Mouse (Mus musculus) adrenal gland, adult (tissue): ENCODE measurements around the gene Gm13275.
A peak's percentile ranks its signal among the peaks of the same experiment; 100 is the strongest.
"Not testable (repeated sequence)": the region's sequence is repeated elsewhere in the genome, so short reads cannot be mapped to it uniquely, and the experiment has no call there.

Source experiments
- DNase-seq, 2 experiments: peaks; one replicate each; pipeline ENCODE4 v3.0.0; 2022 to 2023; ENCODE audit warnings: low spot score in 1 of 2; ENCODE audit not compliant: inconsistent age in 2 of 2

Gm13275 gene

GRCm38 (mm10) chr4:88793936-88794675 lies at the start of gene Gm13275:
TSS of gene Gm13275 (plus strand) at chr4:88794487.
- peak; percentile 78 to 97 for DNase-seq

DNA sequence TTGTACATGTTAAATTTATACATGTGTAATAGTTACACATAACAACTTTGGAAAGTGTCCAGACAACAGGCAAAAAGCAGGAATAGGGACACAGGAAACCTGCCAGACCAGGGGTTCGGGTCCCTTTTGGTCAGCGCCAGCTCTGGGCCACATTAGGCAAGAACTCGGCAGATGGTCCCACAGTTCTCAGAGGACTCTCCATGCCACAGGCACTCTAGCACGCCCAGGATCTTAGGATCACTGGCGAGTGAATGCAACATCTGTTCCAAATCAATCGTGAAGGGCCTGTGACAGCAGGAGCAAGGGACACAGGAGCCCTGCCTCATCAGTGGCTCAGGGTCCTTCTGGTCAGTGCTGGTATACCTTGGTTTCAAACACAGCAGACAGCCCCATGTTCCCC lies 44.4 kb upstream of the Gm13275 start:
- no peak for DNase-seq

GRCm38 (mm10) chr4:88754818-88755340 lies 39.4 kb upstream of the Gm13275 start, which contains the start of gene Gm13271:
TSS of gene Gm13271 (plus strand) at chr4:88754868.
- peak; percentile 75 to 92 for DNase-seq

DNA sequence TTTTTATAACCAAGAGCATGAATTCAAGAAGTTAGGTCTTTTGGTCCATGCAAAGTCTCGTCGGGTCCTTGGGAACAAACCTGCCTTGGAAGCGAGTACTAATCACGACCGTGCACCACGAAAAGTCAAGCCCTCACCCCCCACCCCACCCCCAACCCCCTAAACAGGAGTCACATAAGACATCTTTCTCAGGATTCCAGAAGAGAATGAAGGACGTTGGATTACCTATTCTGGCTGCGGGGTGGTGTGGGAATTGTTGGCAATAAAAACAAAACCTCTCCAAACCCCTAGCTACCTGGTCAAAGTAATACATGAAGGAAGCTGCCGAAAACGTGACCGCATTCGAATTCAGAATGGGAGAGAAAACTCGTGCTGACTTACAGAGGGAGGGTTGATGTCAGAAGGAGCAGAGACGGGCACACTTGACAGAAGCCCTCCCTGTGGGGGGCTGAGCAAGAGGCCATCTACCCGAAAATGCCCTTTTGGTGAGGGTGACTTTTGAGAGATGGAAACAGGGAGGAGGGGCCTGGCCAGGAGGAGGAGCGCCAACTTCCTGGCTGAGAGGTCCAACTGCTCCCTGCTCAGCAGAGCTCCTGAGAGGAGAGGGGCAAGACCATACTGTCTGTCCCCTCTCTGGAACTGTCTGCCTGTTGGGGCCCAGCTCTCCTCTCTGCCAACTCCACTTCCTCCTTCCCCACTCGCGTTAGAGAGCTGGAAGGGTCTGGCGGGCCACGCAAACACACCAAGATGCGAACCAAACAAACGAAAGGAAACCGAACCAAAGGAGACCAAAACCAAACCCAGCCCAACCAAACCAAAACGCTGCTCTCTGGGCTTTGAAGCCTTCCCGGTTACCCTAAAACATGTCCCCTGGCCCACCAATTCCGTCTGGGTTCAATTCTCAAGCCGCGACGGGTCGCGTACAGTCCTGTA lies 37.4 kb upstream of the Gm13275 start:
- peak in 1 of 2 experiments; percentile 81 for DNase-seq

GRCm38 (mm10) chr4:88757628-88758031 lies 36.7 kb upstream of the Gm13275 start:
- peak; percentile 92 to 99 for DNase-seq

- DNase-seq, result peak in 1 of 2 experiments; percentile 60
These were observed 35.5 kb upstream of the Gm13275 start for GRCm38 (mm10) chr4:88758751-88759150.

- peak; percentile 37 to 81 for DNase-seq
These were observed 34.5 kb upstream of the Gm13275 start, which contains the start of gene Gm13283 for GRCm38 (mm10) chr4:88759610-88760268. TSS of gene Gm13283 (plus strand) at chr4:88760119.

DNA sequence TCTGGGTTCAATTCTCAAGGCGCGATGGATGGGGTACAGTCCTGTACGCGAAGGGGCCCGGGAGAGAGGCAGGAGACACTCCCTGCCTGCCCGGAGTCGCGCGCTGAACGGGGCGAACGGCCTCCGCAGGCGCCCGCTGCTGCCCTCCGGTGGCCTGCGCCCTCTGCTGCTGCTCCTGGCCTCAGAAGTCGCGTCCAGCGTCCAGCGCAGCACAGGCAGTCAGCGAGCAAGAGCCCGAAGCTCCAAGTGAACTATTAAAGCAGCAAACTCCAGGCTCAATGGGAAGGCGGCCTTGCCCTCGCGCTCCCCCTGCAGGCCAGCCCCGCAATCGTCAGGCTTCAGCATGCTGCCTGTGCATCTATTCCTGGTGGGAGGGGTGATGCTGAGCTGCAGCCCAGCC lies 33.9 kb upstream of the Gm13275 start:
- peak; percentile 87 to 92 for DNase-seq

DNA sequence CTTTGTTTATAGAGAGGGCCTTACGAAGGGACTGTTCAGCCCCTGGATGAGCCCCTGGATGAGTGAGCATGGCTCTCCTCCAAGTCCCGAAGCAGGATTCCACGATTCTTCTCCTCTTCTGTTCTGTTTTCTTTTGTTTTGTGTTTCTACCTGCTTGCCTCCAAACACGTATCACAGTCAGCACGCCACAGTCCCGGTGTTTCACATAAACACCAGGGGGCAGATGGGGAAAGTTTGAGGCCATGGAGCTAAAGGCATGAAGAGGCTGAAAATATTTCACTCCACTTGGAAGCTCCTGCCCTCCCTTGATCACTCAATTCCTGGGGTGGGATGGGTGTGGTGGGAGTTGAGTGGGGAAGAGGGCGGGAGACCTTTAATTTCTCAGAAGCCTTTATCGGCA lies 32.5 kb upstream of the Gm13275 start:
- peak; percentile 71 to 88 for DNase-seq

DNA sequence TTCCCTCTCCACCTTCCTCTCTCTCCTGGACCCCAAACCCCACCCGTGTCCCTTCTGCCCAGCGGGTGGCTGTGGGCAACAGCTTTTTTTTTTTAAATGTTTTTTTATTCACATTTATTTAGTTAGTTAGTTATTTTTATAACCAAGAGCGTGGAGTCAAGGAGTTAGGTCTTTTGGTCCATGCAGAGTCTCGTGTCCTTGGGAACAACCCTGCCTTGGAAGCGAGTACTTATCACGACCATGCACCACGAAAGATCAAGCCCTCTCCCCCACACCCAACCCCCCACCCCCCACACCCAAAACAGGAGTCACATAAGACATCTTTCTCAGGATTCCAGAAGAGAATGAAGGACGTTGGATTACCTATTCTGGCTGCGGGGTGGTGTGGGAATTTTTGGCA lies 31.9 kb upstream of the Gm13275 start:
- DNase-seq, result peak in 1 of 2 experiments; percentile 55

- DNase-seq, result peak; percentile 79 to 90
These were observed 30.8 kb upstream of the Gm13275 start for GRCm38 (mm10) chr4:88763384-88764018.

- not testable (repeated sequence) for DNase-seq
These were observed 20.8 kb upstream of the Gm13275 start, which contains the start of gene Gm13290 for GRCm38 (mm10) chr4:88773534-88773933. TSS of gene Gm13290 (plus strand) at chr4:88773834.

DNA sequence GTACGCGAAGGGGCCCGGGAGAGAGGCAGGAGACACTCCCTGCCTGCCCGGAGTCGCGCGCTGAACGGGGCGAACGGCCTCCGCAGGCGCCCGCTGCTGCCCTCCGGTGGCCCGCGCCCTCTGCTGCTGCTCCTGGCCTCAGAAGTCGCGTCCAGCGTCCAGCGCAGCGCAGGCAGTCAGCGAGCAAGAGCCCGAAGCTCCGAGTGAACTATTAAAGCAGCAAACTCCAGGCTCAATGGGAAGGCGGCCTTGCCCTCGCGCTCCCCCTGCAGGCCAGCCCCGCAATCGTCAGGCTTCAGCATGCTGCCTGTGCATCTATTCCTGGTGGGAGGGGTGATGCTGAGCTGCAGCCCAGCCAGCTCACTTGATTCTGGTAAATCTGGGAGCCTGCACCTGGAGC lies 17.7 kb upstream of the Gm13275 start, which contains the start of gene Gm13289:
Gene Gm13289, plus strand, starts transcription at position 301 of the 400 bp plus-strand sequence.
- DNase-seq, result not testable (repeated sequence)

GRCm38 (mm10) chr4:88779550-88779949 lies 14.7 kb upstream of the Gm13275 start, which contains the start of gene Gm13272:
TSS of gene Gm13272 (plus strand) at chr4:88779850.
- DNase-seq, result not testable (repeated sequence)

DNA sequence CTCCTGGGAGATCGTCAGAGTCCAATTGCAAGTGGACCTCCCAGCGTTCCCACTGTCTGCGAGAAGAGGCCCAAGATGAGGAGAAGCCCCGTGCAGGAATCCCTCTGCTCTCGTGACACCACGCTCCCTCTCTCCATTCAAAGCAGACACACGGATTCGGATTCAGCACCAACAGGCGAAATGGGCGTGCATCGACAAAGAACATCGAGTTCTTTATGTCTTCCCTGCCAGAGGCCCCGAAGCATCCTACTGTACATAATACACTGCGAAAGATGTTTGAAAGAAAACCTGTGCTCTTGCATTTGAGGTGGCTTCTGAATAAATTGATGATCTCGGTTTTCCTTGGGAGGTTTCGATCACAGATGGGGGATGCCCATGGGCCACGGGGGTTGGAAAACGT lies 14.0 kb upstream of the Gm13275 start:
- DNase-seq, result peak in 1 of 2 experiments; percentile 39

DNA sequence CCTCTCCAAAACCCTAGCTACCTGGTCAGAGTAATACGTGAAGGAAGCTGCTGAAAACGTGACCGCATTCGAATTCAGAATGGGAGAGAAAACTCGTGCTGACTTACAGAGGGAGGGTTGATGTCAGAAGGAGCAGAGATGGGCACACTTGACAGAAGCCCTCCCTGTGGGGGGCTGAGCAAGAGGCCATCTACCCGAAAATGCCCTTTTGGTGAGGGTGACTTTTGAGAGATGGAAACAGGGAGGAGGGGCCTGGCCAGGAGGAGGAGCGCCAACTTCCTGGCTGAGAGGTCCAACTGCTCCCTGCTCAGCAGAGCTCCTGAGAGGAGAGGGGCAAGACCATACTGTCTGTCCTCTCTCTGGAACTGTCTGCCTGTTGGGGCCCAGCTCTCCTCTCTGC lies 12.5 kb upstream of the Gm13275 start, which contains the start of gene Ifnz:
Gene Ifnz, plus strand, starts transcription at position 301 of the 400 bp plus-strand sequence.
- DNase-seq, result peak in 1 of 2 experiments; percentile 10

DNA sequence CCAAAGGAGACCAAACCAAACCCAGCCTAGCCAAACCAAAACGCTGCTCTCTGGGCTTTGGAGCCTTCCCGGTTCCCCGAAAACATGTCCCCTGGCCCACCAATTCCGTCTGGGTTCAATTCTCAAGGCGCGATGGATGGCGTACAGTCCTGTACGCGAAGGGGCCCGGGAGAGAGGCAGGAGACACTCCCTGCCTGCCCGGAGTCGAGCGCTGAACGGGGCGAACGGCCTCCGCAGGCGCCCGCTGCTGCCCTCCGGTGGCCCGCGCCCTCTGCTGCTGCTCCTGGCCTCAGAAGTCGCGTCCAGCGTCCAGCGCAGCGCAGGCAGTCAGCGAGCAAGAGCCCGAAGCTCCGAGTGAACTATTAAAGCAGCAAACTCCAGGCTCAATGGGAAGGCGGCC lies 12.0 kb upstream of the Gm13275 start:
- DNase-seq, result peak; percentile 50 to 68

GRCm38 (mm10) chr4:88785409-88785808 lies 8.9 kb upstream of the Gm13275 start, which contains the start of gene Gm13276:
TSS of gene Gm13276 (plus strand) at chr4:88785709.
- not testable (repeated sequence) for DNase-seq

- peak; percentile 72 to 84 for DNase-seq
These were observed 5.9 kb upstream of the Gm13275 start, which contains the start of gene Gm13277 for GRCm38 (mm10) chr4:88788402-88788801. TSS of gene Gm13277 (plus strand) at chr4:88788632.

DNA sequence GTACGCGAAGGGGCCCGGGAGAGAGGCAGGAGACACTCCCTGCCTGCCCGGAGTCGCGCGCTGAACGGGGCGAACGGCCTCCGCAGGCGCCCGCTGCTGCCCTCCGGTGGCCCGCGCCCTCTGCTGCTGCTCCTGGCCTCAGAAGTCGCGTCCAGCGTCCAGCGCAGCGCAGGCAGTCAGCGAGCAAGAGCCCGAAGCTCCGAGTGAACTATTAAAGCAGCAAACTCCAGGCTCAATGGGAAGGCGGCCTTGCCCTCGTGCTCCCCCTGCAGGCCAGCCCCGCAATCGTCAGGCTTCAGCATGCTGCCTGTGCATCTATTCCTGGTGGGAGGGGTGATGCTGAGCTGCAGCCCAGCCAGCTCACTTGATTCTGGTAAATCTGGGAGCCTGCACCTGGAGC lies 3.0 kb upstream of the Gm13275 start, which contains the start of gene Gm13278:
Gene Gm13278, plus strand, starts transcription at position 301 of the 400 bp plus-strand sequence.
- not testable (repeated sequence) for DNase-seq
